Mouse (Mus musculus) hindbrain, embryonic 11.5 days (tissue): ENCODE data around the gene Drosha. TPM values are rescaled to one million over a fixed set of nuclear protein-coding genes. Genes with fewer than 3 reads are reported as not detected.
A peak's percentile ranks its signal among the peaks of the same experiment; 100 is the strongest.
"Not testable (repeated sequence)": the region's sequence is repeated elsewhere in the genome, so short reads cannot be mapped to it uniquely, and the experiment has no call there.

ENCODE experiments used
- ATAC-seq: fragments of 200-750 bp; cut with Nextera tagmentation; 2 replicates; pipeline ENCODE4 v1.8.0; 2017; ENCODE audit warnings: mild to moderate bottlenecking, moderate TSS enrichment, moderate library complexity; ENCODE audit not compliant: low FRiP score
- DNase-seq: peaks from one replicate; pipeline ENCODE4 v3.0.0-alpha.2; 2015; ENCODE audit warnings: low spot score
- H3K27ac ChIP-seq: fragments of 300-500 bp; sonication (generic); 2 replicates; pipeline ENCODE4 v1.5.1; 2014; ENCODE audit warnings: mild to moderate bottlenecking, low read depth, low read length
- H3K27me3 ChIP-seq: fragments of 300-500 bp; sonication (generic); 2 replicates; pipeline ENCODE4 v1.6.1; 2014; ENCODE audit warnings: mild to moderate bottlenecking, low read length, moderate library complexity, mixed read lengths; ENCODE audit not compliant: control insufficient read depth, insufficient read depth
- H3K36me3 ChIP-seq: fragments of 300-500 bp; sonication (generic); 2 replicates; pipeline ENCODE4 v1.6.1; 2014; ENCODE audit warnings: mild to moderate bottlenecking, low read length, moderate library complexity, mixed read lengths; ENCODE audit not compliant: control insufficient read depth, insufficient read depth
- H3K4me1 ChIP-seq: fragments of 300-500 bp; sonication (generic); replicated peaks from 2 replicates; pipeline ENCODE4 v1.6.1; 2014; ENCODE audit warnings: low read length, mixed read lengths; ENCODE audit not compliant: control insufficient read depth, insufficient read depth
- H3K4me2 ChIP-seq: fragments of 300-500 bp; sonication (generic); replicated peaks from 2 replicates; pipeline ENCODE4 v1.6.1; 2014; ENCODE audit warnings: mild to moderate bottlenecking, low read depth, low read length
- H3K4me3 ChIP-seq: fragments of 300-500 bp; sonication (generic); 2 replicates; pipeline ENCODE4 v1.5.1; 2014; ENCODE audit warnings: low read depth, low read length
- H3K9ac ChIP-seq: fragments of 300-500 bp; sonication (generic); 2 replicates; pipeline ENCODE4 v1.6.1; 2014; ENCODE audit warnings: low read depth, low read length
- H3K9me3 ChIP-seq: fragments of 300-500 bp; sonication (generic); 2 replicates; pipeline ENCODE4 v1.6.1; 2016; ENCODE audit warnings: low read length; ENCODE audit not compliant: control insufficient read depth
- WGBS: fragments of 180-500 bp; shearing (Covaris S2); extraction: QIAGEN DNeasy Blood & Tissue Kit; methylation state at CpG from one replicate; pipeline ENCODE4 v1.1.7; 2014; 5-methylcytosine and 5-hydroxymethylcytosine counted together
- polyA plus RNA-seq: library from polyadenylated mRNA; unstranded; fragments of >200 nt; fragmentation: Nextera tagmentation; extraction: Ambion mirVana; gene quantifications from 2 replicates; pipeline ENCODE4 v1.2.1, GENCODE M21; 2014

Drosha gene
- polyA plus RNA-seq, 1 experiment from 2014 or later = 68.4 TPM

DNA sequence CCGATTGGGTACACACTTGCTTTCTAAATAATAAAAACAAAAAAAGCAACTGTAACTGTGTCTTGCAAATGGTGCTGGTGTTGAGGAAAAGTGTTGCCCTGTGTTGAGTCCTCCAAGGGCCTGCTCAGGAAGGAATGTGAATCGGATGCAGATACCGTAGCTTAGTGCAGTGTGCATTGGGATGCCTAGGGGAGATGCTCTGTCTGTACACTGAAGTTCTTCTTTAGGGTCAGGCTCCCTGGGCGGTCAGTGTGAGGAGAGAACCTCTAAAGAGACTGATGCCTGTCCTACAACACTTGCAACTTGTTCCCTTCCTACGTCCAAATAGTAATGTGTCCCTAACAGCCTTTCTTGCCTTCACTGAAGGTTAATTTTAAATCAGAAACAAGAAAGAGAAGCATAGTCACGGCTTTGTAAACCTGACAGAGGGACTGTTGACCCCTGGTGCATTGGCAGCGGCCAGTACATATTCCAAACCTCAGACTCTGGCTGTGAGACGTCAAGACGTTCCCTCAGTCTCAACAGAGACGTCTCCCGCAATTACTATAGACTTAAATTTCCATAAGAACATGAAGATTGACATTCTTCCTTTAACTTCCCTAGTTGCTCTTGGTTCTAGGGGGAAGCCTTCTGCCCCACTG lies 94.8 kb downstream of the Drosha start:
- not testable (repeated sequence) for H3K27ac ChIP-seq, DNase-seq, H3K9me3 ChIP-seq, ATAC-seq, H3K36me3 ChIP-seq, H3K4me3 ChIP-seq, H3K4me2 ChIP-seq, H3K9ac ChIP-seq, H3K4me1 ChIP-seq, H3K27me3 ChIP-seq
- 88% methylated on average over 11 of the region's 11 CpGs for WGBS

DNA sequence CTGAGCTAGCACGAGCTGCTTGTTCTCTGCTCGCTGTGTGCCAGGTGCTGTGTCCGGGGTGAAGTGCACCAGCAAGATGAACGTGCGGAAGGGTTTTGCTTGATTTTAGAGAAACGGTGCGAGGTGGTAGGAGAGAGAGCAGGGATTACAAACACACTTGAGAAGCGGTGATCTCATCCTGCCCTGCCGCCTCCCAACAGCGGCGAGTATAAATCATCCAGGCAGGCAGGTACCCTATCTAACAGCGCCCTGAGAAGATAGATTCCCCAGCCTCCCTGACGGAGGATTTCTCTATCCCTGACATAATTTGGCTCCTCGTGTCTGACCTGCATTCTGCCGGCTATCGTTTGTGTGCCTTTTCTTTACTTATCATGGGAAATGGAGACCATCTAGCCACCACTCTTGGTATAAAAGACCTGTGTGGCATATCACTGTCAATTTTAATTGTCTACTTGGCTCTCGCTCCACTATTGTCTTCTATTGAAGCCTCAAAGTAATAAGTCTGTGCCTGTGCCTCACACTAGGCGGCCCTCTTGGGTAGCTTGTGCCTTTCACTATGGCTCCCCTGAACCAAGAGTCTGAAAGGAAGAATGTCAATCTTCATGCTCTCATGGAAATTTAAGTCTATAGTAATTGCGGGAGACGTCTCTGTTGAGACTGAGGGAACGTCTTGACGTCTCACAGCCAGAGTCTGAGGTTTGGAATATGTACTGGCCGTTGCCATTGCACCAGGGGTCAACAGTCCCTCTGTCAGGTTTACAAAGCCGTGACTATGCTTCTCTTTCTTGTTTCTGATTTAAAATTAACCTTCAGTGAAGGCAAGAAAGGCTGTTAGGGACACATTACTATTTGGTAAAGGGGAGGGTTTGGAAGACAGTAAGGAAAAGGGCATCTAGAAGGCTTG lies 95.6 kb downstream of the Drosha start:
- Histone ChIP-seq H3K9ac (no peak overlapping the region), H3K36me3 (peaks cover 8% of the 10 kb centered on the region), H3K27ac (no peak overlapping the region), H3K4me3 (no peak overlapping the region), H3K4me1 (no peaks in the 10 kb centered on the region), H3K27me3 (no peaks in the 10 kb centered on the region), H3K4me2 (no peak overlapping the region), H3K9me3 (no peaks in the 10 kb centered on the region)
- ATAC-seq (peak; percentile 38), DNase-seq (no peak)
- 82% methylated on average over 24 of the region's 24 CpGs for WGBS

- DNase-seq = no peak
- WGBS = 93% methylated on average over 6 of the region's 6 CpGs
- Histone ChIP-seq H3K27me3 (no peaks in the 10 kb centered on the region), H3K4me1 (no peaks in the 10 kb centered on the region), H3K9me3 (no peaks in the 10 kb centered on the region), H3K27ac (no peak overlapping the region), H3K9ac (no peak overlapping the region), H3K4me2 (no peak overlapping the region), H3K4me3 (no peak overlapping the region), H3K36me3 (peaks cover 5% of the 10 kb centered on the region; the same call in 1 of the 2 replicates)
- ATAC-seq = no peak
Observed at GRCm38 (mm10) chr15:12921901-12922300, 97.3 kb downstream of the Drosha start.

DNA sequence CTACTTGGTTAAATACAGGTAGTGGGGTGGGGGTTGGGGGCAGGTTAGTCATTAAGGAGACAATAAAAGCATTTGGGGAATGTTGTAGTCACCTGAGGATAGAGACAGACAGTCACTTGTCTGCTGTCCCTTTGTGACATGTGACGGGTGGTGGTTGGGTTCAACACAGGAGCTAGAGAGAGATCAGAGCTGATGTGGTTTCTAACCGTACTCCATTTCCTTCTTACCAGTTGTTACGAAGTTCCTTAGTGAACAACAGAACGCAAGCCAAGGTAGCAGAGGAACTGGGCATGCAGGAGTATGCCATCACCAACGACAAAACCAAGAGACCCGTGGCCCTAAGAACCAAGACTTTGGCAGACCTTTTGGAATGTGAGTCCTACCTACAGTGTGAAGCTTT lies 99.2 kb downstream of the Drosha start:
- Histone ChIP-seq H3K4me1 (no peaks in the 10 kb centered on the region), H3K9me3 (no peaks in the 10 kb centered on the region), H3K36me3 (peaks cover 8% of the 10 kb centered on the region; the same call in 1 of the 2 replicates), H3K27me3 (no peaks in the 10 kb centered on the region), H3K4me2 (no peak overlapping the region), H3K4me3 (no peak overlapping the region), H3K27ac (no peak overlapping the region), H3K9ac (no peak overlapping the region)
- WGBS = 96% methylated on average over 6 of the region's 6 CpGs
- DNase-seq (no peak), ATAC-seq (no peak)

- Histone ChIP-seq H3K4me1 (no peaks in the 10 kb centered on the region), H3K36me3 (0 out of 2 replicates have a peak, but pooled peaks cover 3% of the 10 kb centered on the region), H3K27ac (no peak overlapping the region), H3K27me3 (no peaks in the 10 kb centered on the region), H3K4me3 (no peak overlapping the region), H3K4me2 (no peak overlapping the region), H3K9ac (no peak overlapping the region), H3K9me3 (no peaks in the 10 kb centered on the region)
- WGBS = 97% methylated on average over 5 of the region's 5 CpGs
- DNase-seq = no peak
- no peak for ATAC-seq
Observed at GRCm38 (mm10) chr15:12931481-12931880, 106.9 kb downstream of the Drosha start.

- Histone ChIP-seq H3K4me1 (no peaks in the 10 kb centered on the region), H3K9ac (no peak overlapping the region), H3K27ac (no peak overlapping the region), H3K4me3 (no peak overlapping the region), H3K9me3 (no peaks in the 10 kb centered on the region), H3K27me3 (no peaks in the 10 kb centered on the region), H3K36me3 (no peaks in the 10 kb centered on the region), H3K4me2 (no peak overlapping the region)
- 88% methylated on average over 10 of the region's 10 CpGs for WGBS
- no peak for ATAC-seq
- no peak for DNase-seq
Observed at GRCm38 (mm10) chr15:12936217-12936732, 111.7 kb downstream of the Drosha start.

DNA sequence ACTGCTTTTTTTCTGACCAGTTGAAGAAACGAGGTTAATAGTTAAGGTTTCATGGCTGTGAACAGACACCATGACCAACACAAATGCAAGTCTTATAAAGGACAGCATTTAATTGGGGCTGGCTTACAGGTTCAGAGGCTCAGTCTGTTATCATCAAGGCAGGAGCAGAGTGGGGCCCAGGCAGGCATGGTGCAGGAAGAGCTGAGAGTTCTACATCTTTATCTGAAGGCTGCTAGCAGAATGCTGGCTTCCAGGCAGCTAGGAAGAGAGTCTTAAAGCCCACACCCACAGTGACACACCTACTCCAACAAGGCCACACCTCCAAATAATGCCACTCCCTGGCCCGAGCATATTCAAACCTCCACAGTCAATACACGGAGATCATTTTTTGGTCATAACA lies 112.7 kb downstream of the Drosha start:
- H3K4me1 ChIP-seq, H3K27ac ChIP-seq, H3K27me3 ChIP-seq, DNase-seq, H3K36me3 ChIP-seq, ATAC-seq, H3K9ac ChIP-seq, H3K4me2 ChIP-seq, H3K9me3 ChIP-seq, H3K4me3 ChIP-seq: not testable (repeated sequence)
- WGBS = 91% methylated on average over 3 of the region's 3 CpGs

- ATAC-seq (no peak), DNase-seq (no peak)
- Histone ChIP-seq H3K4me1 (no peaks in the 10 kb centered on the region), H3K9ac (no peak overlapping the region), H3K4me2 (no peak overlapping the region), H3K27ac (no peak overlapping the region), H3K4me3 (no peak overlapping the region), H3K36me3 (no peaks in the 10 kb centered on the region), H3K27me3 (no peaks in the 10 kb centered on the region), H3K9me3 (no peaks in the 10 kb centered on the region)
- 84% methylated on average over 9 of the region's 9 CpGs for WGBS
Observed at GRCm38 (mm10) chr15:12941106-12941505, 116.5 kb downstream of the Drosha start.
